In the genomic region with DNA sequence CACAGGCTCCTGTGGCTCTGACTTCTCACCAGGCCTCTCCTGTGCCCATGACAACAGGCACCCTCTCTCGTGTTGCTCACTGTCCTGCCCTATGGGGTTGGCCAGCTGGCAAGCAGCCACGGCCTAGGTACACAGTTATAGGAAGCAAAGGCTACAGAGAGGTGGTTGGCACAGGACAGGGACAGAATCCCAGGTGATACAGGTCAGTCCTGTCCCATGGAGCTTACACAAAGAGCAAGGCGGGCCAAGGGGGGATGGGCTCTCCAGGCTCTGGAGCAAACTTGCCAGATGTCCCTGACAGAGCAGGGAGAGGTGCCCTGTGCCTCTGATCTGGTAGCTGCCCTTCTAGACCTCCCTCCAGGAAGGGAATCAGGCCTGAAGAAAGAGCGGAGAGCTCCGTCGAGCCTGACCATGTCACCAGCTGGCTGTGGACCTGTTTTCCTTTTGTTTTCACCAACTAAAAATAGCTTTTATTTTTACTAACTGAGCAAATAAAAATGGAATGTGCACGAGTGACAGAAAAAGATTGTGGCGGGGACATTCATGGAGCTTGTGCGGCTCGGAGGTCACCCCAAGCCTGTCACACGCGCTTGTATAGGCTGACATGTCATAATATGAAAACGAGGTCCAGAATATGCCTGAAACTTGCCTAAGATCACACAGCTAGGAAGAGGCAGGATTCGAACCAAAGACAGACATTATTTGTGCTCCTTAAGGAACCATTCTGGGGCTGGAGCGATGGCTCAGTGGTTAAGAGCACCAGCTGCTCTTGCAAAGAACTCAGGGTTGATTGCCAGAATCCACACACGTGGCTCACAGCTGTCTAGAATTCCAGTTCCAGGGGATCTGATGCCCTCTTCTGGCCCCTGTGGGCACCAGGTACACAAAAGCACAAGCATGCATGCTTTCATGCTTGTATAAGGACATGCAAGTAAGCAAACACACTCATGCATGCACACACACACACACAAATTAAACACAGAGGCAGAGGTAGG, we compare ENCODE assay signal across 8 mouse cellular contexts. TPM values are rescaled to one million over a fixed set of nuclear protein-coding genes. Genes with fewer than 3 reads are reported as not detected.
DNase-seq lines count a peak whose midpoint lies in the region; ATAC-seq and TF ChIP-seq lines count a peak whose summit lies in the region.

No protein-coding gene starts in this region.

- peak; percentile 74 for ATAC-seq in intestine, embryonic 15.5 days
- ATAC-seq in liver, embryonic 15.5 days (ENCODE audit: insufficient read depth): peak; percentile 62
- no peak for ATAC-seq in activated CD4-positive, CD25-positive, alpha-beta regulatory T cell, adult 4 months

- 65% methylated on average over 16 of the region's 16 CpGs for WGBS in intestine, embryonic 15.5 days
- WGBS in liver, embryonic 15.5 days (ENCODE audit: insufficient replicate concordance): 61% methylated on average over 16 of the region's 16 CpGs

- no peaks in the 10 kb centered on the region for H3K27me3 ChIP-seq in intestine, embryonic 15.5 days (replicated peaks)
- H3K27me3 ChIP-seq in liver, embryonic 15.5 days: no peaks in the 10 kb centered on the region

- no peak overlapping the region for H3K4me3 ChIP-seq in gastrocnemius, adult 2 months
- H3K4me3 ChIP-seq in intestine, embryonic 15.5 days (replicated peaks): no peak overlapping the region
- no peak overlapping the region for H3K4me3 ChIP-seq in liver, embryonic 15.5 days (replicated peaks)

- intact Hi-C loops in gastrocnemius, adult 2 months (cut with DNase I): loop anchor here (5.0 kb wide), 2 partner anchors 35 to 60 kb away; no protein-coding TSS in a partner anchor

- H3K9ac ChIP-seq in intestine, embryonic 15.5 days: no peak overlapping the region
- H3K9ac ChIP-seq in liver, embryonic 15.5 days: no peak overlapping the region

- H3K4me1 ChIP-seq in intestine, embryonic 15.5 days (replicated peaks): peaks cover 33% of the 10 kb centered on the region
- H3K4me1 ChIP-seq in liver, embryonic 15.5 days (replicated peaks): peaks cover 21% of the 10 kb centered on the region

- H3K27ac ChIP-seq in gastrocnemius, adult 2 months: peak overlapping the region; percentile 78
- H3K27ac ChIP-seq in intestine, embryonic 15.5 days: peak overlapping the region; percentile 60
- H3K27ac ChIP-seq in liver, embryonic 15.5 days (replicated peaks): peak overlapping the region; percentile 61

- H3K36me3 ChIP-seq in intestine, embryonic 15.5 days: no peaks in the 10 kb centered on the region
- H3K36me3 ChIP-seq in liver, embryonic 15.5 days (replicated peaks): no peaks in the 10 kb centered on the region

- H3K9me3 ChIP-seq in intestine, embryonic 15.5 days: no peaks in the 10 kb centered on the region
- H3K9me3 ChIP-seq in liver, embryonic 15.5 days (replicated peaks): no peaks in the 10 kb centered on the region

- TF ChIP-seq CTCF in gastrocnemius, adult 2 months (IDR thresholded peaks at IDR 0.05): peak; percentile 59

- H3K4me2 ChIP-seq in intestine, embryonic 15.5 days (replicated peaks): no peak overlapping the region
- H3K4me2 ChIP-seq in liver, embryonic 15.5 days: no peak overlapping the region; the same call in 1 of the 2 replicates

- peak; percentile 72 for DNase-seq in MN1 (ENCODE audit: low spot score)
- DNase-seq in brain, adult 2 months (ENCODE audit: low read depth, low spot score): peak; percentile 73
- DNase-seq in gastrocnemius, adult 2 months: peak; percentile 78
- peak; percentile 75 for DNase-seq in skeletal muscle tissue, adult 2 months (ENCODE audit: low read depth, low spot score)
- DNase-seq in frontal cortex, postnatal 25 days (ENCODE audit: low spot score in 2 of 2): no peak

RNA-seq across cellular contexts. Expression of gene Arhgef10l, which starts 48.1 kb away (rescaled TPM):
- 10 to 100 TPM; 50.9 to 66.3 TPM for total RNA-seq in gastrocnemius, adult 2 months (2021)
- polyA plus RNA-seq in intestine, embryonic 15.5 days (2015; fragmentation: Nextera tagmentation; extraction: Ambion mirVana): 15.3 and 16.2 TPM in 2 replicates
- polyA plus RNA-seq in liver, embryonic 15.5 days (2015; fragmentation: Nextera tagmentation; extraction: Ambion mirVana): 4.8 and 6.5 TPM in 2 replicates
- not detected for polyA plus RNA-seq in activated CD4-positive, CD25-positive, alpha-beta regulatory T cell, adult 4 months (2017; shearing (Covaris generic))

Comparison
In these comparisons a context has a peak if more than half of its experiments do, and no peak if none do; other contexts are left out.
1. DNase-seq: peak in MN1 (single experiment), brain, adult 2 months (single experiment), gastrocnemius, adult 2 months (single experiment) and skeletal muscle tissue, adult 2 months (single experiment); none in frontal cortex, postnatal 25 days (0 of 2).
2. Peak in every context shown above with its lines, with median percentiles within 50 percentile points of each other: H3K27ac ChIP-seq.